Mouse (Mus musculus) layer of hippocampus, adult 9-10 months (tissue): ENCODE measurements at regions not wholly inside any gene's neighbourhood (a gene's known extent, or its start where the extent isn't known, plus 50 kb on each side); places are given as distances from the start of the nearest gene placed in this dataset.

Experiments
- DNase-seq: peaks from one replicate; pipeline ENCODE4 v3.0.0; 2022; ENCODE audit warnings: low spot score

DNA sequence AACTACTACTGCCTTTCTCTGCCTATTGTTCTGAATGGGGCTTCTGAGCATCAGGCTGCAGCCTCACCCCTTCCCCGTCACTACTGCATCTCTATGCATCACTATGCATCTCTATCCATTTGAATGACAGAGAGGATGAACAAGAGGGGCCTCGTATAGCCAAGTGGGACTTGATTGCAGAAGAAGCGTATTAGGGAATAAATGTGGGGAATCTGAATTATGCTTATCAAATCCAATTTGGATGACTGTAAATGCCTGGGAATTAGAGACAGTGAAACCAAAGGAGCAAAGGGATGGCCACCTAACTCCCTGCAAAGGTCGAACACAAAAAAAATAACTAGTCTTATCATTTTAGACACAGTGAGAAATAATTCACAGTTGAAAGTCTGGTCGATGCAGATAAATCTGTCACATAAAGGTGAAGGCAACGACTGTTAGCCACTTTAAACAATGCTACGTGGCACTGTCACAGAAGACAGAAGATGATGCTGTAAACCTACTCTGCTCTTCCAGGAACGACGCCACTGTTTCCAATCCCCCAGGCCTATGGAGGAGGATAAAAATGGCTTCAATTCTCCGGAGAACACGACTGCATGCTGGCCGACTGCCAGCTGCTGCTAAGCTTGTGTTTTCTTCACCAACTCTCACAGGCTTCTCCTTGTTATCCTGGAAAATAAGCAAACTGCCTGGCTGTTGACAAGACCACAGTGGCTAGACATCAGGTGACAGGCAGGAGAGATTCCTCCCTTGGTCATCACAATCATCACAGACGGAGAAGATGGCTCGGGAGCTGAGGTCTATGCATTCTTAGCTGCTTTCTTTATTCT lies 213.6 kb upstream of the Akirin2 start:
- no peak for DNase-seq

DNA sequence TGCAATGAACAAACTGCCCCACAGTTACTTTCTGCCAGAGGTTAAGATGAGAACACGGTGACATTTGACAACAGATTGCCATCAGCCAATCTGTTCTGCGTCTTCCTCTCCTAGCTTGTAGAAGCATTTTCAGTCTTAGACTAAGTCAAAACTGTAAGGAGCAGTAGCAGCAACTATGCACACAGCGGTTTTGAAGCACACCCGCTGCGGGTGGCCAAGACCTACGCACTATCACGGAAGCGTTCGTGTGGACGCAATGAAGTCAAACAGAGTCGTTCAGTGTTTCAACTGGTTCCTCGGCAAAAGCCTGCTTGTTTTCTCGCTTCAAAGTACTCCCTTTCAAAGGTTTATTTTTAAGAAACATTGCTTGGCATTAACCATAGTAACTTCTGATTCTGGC lies 212.9 kb upstream of the Akirin2 start:
- no peak for DNase-seq

DNA sequence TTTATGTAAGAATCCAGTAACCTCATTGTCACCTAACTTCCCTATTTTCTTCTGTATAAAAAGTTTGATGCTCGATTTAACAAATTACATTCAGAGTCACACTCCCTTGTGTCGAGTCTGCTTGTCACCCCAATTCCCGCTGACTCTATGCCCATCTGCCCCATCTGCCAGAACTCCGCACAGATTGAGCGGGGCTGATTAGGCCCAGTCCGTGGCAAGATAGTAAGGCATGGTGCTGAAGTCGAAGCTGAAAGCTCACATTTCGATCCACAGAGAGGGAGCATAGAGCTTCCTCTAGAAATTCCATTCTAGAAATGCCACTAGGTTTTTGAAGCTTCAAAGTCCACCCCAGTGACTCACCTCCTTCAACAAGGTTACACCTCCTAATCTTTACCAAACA lies 210.7 kb upstream of the Akirin2 start:
- no peak for DNase-seq

DNA sequence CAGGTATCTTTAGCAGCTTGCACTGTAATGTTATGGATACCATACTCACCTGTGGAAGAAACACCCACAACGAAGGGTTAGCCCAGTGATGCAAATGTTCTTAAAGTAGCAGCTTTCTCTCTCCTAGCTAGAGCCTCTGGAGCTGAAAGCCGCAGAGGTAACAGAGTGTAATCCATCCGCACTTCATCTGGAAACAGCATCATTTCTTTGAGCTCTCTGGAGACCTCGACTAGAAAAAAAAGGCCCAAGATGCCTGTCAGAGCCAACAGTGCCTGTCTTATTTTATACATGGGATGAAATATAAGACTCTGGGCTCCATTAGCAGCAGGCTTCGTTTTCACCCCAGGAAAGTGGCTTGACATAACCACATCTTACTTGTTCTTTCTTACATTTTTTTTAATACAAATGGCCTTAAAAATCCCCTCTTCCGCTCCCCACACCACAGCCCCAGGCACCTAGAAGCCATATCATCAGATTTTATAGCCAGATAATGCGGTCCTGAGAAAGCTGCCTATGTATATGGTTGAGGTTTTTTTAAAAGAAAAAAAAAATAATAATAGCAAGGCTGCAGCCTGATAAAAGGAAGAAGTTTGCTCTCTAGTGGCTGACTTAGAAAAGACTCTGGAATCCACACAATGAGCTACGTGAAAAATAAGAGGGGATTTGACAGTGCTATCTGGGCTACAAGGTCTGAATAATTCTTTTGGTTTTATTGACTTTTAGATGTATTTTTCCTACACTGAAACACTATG lies 179.3 kb upstream of the Akirin2 start:
- peak; percentile 3 for DNase-seq

DNA sequence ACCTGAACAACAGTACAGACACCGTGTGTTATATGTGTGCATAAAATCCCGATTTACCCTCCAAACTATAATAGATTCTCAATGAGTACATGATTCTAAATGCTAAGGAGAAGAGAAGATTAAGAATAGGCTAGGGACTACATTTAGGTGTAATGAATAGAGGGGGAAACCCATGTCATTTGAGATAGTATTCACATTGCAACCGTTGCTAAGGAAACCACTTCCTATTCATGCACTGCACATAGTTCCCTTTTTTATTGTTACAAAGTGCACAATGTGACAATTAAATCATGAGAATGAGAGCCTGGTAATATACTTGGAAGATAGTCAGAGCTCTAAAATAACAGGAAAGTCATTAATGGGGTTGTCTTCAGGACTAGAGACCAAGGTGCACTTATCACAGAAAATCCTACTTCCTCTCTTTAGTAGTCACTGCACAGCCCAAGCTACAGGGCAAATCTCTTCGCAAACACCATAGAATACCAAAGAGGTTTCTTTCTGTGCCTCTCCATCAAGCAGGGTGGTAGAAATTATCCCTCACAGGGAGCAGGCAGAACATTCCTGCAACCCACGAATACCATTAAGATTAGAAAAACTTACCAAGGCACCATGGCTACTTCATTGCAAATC lies 164.3 kb upstream of the Akirin2 start:
- peak; percentile 1 for DNase-seq

DNA sequence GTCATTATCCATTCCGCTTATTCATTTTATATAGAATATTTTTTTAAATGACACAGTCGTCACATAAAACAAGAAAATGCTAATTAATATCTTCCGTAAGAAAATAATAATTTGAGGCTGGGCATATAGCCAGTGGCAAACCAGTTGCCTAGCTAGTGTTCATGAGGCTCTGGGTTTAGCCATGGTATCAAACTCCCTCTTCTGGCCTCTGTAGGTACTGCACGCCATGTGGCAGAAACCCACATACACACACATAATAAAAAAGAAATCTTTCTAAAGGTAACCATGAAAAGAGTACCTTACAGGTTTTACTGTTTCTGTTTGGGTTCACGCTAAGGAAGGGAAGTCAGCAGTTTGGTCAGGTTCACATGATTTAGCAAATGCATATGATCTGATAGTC lies 159.2 kb upstream of the Akirin2 start:
- DNase-seq = no peak

DNA sequence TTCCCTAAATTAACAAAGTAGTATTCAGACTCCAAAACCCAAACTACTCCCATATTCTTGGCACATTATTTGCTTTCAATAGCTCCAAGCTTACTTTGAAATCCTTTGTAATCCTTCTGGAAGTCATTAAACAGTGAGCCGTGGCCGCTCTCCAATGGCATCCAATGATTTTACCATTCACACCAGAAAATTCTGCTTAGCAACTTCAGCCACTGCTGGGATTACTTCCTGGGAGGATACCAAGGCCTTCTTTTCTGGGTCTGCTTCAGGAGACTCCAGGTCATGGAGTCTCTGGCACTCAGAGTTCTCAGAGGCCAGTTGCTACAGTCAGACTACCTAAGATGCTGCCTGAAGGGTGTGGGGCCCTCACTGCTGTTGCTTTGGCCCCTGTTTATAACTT lies 147.7 kb upstream of the Akirin2 start:
- DNase-seq = no peak

DNA sequence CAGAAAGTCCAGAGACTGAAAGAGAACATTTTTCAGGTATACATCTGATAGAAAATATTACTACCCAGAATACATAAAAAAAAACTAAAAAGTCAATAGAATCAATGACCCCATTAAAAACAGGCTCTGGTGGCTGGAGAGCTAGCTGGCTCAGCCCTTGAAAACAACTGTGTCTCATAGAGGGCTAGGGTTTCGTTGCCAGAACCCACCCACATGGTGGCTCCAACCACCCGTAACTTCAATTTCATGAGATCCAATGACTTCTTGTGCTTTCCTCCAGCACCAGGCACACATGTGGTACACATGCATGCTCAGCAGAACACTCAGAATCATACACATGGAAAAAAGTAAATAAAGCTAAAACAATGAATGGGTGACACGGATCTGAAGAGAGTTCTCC lies 143.6 kb upstream of the Akirin2 start:
- DNase-seq = no peak

DNA sequence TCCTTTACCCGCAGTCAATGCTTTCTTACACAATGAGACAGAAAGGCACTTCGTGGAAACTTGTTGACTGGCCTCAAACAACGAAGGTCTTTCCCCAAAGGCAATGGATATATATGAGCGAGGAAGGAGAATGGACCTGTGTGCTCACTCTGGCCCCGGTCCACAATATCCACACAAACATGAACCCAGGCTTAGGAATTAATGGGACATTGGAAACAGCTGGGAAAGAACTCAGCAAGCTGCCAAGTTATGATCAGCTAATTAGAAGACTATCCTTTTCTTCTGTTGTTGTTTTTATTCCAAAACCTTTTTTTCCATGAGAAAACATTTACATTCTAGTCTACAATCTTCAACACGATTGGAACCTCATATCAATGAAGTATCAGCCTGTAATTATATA lies 129.8 kb upstream of the Akirin2 start:
- DNase-seq = no peak

DNA sequence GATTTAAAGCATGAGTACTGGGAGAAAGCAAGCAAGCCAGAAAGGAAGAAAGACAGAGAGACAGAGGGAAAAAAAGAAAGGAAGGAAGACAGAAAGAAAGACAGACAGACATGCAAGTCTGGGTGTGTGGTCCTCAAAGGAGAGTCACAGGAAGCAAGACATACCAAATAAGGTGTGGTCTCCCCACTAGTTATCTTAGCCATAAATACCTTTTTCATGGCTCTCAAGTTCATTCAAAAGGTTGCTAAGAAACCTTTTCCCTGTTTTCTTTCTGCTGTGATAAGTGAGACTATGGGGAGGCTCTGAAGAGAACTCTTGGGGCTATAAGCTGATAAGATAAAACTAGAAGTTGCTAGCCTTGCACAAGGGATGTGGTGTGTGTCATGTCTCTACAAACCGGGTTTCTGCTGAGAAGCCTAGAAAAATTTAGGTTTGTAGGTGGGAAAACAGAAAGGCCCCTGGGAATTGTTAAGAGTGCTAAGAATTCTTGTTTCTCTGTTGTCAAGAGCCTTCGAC lies 126.5 kb upstream of the Akirin2 start:
- DNase-seq = no peak

DNA sequence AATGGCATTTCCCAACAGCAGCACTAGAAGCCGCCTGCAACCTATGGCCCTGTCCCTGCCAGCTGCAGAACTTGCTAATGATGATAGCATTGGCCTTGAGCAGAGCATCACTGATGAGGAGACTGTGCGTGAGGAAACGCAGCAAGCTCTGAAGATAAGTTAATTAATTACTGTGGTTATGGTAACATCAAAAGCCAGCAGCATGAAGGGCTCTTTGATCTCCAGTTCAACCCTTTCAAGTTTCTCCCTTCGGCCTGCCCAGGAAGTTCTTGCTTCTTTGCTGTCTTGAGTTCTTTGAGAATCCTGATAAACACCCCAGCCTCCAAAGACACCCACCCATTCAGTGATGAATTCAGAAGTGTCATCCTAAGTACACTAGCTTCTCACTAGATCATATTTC lies 121.7 kb upstream of the Akirin2 start:
- DNase-seq = no peak

DNA sequence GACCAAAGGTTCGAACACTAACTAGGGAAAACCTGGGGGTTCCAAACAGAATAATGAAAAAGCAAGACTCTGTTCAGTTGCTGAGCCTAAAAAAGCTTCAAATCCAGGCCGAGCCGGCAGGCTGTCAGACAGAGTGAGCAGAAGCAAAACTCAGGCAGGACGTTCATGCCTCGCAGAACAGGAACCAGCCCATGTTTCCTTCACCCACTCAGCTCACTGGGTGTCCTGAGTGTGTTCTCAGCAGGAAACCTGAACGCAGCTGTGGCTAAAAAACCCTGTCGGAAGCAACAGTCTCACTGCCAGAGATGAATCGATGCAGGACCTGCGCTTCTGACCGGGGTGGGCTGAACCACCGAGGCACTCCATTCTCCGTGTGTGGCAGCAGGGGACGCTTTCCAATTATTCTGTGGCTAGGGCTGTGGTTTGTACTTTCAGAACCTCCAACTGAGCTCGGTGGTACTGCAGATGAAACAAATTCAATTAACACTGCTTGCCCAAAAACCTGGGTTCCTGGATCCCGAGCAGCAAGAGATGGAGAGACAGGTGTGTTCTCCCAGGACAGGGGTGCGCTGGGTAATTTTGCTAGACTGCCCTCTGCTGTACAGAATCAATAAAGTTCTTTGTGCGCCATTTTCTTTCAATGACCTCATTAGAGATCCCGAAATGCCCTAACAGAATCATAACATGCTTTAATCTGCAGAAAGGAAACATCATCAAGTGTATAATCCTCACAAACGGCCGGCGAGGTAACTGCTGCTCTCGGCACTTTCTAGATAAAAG lies 121.1 kb upstream of the Akirin2 start:
- peak; percentile 10 for DNase-seq

DNA sequence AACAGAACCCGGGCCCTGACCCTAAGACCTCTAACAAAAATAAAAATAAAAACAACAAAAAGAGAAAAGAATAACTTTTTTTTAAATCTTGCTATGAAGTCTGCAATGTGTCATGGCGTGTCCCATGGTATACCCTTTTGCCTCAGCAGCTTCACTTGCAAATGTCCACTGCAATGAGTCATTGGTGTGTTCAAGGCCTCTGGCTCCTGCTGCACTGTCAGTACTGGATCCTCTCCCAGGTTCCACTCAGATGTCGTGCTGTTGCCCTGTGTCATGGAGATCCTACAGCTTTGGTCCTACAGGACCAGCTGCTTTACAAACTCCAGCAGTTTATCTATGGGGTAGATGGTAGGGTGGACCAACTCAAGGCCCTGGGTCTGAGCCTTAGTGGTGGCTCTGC lies 113.4 kb upstream of the Akirin2 start:
- DNase-seq = no peak

DNA sequence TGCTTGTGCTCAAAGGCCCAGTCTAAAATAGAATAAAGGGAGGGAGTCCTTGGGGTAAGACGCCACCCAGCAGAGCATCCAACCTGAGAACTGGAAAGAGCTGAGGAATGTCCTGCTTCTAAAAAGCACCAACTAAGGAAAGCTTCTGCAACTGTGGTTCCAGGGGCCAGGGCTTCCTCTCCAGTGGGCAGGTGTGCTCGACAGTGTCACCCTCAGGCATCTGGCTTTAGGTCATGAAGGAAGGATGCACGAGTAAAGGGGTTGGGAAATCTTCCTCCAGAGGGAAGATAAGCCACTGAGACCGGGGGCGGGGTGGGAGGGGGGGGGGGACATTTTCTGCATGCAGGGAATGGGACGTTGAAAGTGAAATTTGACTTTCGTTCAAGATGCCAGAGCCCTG lies 101.2 kb upstream of the Akirin2 start:
- DNase-seq = no peak

DNA sequence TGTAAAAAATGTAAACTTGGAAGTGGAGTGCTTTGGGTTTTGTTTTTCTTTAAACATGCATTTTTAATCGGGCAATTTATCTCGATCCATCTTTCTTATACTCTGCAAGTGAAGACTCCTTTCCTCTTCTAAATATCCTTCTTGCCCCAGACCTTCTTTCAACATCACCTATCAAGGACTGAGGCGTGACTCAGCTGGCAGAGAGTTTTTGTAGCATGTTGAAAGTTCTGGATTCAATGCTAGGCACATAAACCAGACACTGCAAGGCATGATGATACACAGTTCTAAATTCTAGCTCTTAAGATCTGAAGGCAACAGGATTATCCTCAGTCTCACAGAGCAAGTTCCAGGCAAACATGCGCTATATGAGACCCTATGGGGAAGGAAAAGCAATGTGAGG lies 88.1 kb upstream of the Akirin2 start:
- no peak for DNase-seq

DNA sequence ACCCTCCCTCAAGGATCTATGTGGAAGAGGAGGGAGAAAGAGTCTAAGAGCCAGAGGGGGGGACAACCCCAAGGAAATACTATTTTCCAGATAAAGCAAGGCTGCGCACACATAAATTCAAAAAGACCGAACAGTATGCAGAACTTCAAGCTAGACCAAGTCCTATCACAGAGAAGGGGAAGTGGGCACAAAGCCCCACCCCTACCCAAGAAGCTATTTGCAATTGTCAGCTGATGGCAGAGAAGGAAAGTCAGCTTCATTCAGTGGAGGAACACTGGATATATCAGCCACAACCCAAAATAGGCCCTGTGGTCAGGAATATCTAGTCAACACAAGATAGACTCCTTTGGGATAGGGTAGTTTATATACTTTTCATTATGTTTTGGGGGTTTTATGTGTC lies 84.9 kb upstream of the Akirin2 start:
- DNase-seq = peak; percentile 17

DNA sequence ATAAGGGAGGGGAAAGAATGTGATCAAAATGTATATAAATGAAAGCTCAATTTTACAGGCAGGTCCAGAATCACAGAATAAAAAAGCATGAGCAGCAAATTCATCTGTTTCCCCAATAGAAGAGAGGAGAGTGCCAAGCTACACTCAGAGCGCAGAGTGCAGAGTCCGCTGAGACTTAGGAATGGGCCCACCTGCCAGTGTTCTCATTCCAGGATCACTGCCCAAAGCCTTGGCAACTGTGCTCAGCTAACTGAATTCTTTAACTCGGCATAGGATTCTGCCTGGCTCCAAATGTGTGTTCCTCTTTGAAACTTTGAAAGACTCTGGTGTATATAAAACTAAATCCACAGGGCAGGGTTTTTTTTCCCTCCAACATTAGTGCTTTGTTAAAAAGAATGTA lies 84.4 kb upstream of the Akirin2 start:
- DNase-seq = no peak

DNA sequence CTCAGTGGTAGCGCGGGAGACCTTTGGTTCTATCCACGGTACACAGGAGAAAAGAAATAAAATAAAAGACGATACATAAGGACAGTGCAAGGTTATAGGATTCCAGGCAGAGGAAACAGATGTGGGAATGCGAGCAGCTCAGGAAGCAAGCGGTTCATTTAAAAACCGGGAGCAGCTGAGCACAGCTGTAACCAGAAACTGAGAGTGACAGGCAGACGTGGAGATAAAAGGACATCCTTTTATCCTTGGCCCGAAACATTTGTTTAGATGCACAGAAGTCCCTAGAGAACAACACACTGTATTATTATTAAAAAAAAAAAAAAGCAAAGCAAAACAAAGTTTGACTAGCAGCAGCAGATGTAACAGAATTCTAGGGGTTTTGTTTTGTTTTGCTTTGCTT lies 82.6 kb upstream of the Akirin2 start:
- DNase-seq = no peak

DNA sequence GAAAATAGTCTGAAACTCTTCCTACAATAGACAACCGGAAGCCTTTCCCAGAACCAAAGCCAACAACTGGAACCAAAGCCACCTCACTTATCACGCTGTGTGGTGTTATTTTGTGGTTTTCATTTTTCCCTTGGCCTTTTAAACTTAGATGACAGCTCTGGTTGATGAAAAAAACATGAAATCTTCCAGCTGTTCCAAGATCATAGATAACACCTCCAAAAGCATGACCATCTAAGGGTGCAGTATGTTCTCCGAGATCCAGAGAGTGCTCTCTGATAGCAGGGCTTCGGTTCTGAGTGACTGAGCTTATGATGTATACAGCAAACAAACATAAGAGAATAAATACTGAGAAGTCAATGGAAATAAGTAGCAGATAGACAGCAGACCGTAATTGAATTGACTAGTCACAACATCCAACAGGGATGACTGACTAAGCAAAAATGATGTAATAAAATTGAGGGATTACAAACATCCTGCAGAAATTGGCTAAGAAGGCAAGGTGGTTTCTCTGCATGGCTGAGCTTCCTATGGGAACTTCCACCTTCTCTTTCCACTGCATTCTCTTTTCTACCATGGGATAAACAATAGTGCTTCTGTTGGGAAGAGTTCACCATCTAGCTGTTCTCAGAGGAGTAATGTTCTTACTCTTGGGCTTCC lies 74.8 kb upstream of the Akirin2 start:
- DNase-seq = no peak

DNA sequence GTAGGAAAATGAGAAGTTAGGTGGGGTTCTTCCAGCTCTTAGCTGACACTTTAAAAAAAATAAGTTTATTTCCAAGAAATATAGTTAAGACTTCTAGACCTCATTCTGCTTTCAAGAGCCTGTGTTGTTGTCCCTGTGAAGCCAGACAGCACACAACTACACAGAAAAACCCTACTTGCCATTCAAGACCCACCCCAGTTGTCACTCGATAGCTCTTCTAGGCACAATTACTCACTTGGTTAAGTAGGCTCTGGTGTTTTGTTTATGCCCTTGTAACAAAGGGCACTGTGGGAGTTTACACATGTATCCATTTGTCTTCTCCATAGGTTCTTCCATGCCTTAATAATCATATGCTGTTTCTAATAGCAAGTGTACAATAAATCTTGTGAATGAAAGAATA lies 66.5 kb upstream of the Akirin2 start:
- no peak for DNase-seq

DNA sequence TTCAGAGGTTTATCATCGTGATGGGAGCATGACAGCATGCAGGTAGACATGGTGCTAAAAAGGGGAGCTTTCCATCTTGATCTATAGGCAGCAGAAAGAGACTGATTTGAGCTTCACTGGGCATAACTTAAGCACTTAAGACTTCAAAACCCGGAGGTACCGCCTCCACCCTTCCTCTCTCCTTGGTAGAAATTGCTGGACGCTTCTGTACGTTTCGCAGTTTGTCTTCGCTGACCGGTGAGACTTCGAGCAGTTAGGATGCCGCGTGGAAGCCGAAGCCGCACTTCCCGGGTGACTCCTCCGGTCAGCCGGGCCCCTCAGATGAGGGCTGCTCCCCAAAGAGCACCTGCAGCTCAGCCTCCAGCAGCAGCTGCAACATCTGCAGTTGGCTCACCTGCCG lies 65.2 kb upstream of the Akirin2 start:
- no peak for DNase-seq
